Mouse (Mus musculus) intestine, postnatal 0 days (tissue): ENCODE results near the gene Dst. TPM values are rescaled to one million over a fixed set of nuclear protein-coding genes. Genes with fewer than 3 reads are reported as not detected.

Experiments
- ATAC-seq: fragments of 200-750 bp; cut with Nextera tagmentation; 2 replicates; pipeline ENCODE4 v1.8.0; 2017; ENCODE audit warnings: mild to moderate bottlenecking, moderate TSS enrichment, moderate library complexity
- H3K27ac ChIP-seq: fragments of 300-500 bp; sonication (generic); 2 replicates; pipeline ENCODE4 v1.5.1; 2014; ENCODE audit warnings: mild to moderate bottlenecking, low read depth, low read length, moderate library complexity
- H3K27me3 ChIP-seq: fragments of 300-500 bp; sonication (generic); replicated peaks from 2 replicates; pipeline ENCODE4 v1.6.1; 2014; ENCODE audit warnings: low read length, mixed read lengths; ENCODE audit not compliant: control insufficient read depth, insufficient read depth
- H3K36me3 ChIP-seq: fragments of 300-500 bp; sonication (generic); 2 replicates; pipeline ENCODE4 v1.6.1; 2014; ENCODE audit warnings: mild to moderate bottlenecking, moderate library complexity; ENCODE audit not compliant: control insufficient read depth, insufficient read depth
- H3K4me1 ChIP-seq: fragments of 300-500 bp; sonication (generic); replicated peaks from 2 replicates; pipeline ENCODE4 v1.6.1; 2014; ENCODE audit warnings: antibody characterized with exemption, low read length, mixed read lengths; ENCODE audit not compliant: control insufficient read depth, insufficient read depth
- H3K4me2 ChIP-seq: fragments of 300-500 bp; sonication (generic); replicated peaks from 2 replicates; pipeline ENCODE4 v1.6.1; 2014; ENCODE audit warnings: low read depth, mild to moderate bottlenecking, moderate library complexity
- H3K4me3 ChIP-seq: fragments of 300-500 bp; sonication (generic); 2 replicates; pipeline ENCODE4 v1.5.1; 2014; ENCODE audit warnings: low read depth, low read length
- H3K9ac ChIP-seq: fragments of 300-500 bp; sonication (generic); 2 replicates; pipeline ENCODE4 v1.6.1; 2014; ENCODE audit warnings: mild to moderate bottlenecking, low read depth, low read length
- H3K9me3 ChIP-seq: fragments of 300-500 bp; sonication (generic); 2 replicates; pipeline ENCODE4 v1.6.1; 2016; ENCODE audit warnings: mixed run types; ENCODE audit not compliant: control insufficient read depth
- CTCF ChIP-seq: sonication (generic); IDR thresholded peaks from 2 replicates; pipeline ENCODE4 v1.5.1; 2016; ENCODE audit warnings: low read depth, mild to moderate bottlenecking, control low read depth, antibody characterized with exemption, moderate library complexity
- WGBS: fragments of 180-500 bp; shearing (Covaris S2); extraction: QIAGEN DNeasy Blood & Tissue Kit; methylation state at CpG from one replicate; pipeline ENCODE4 v1.1.7; 2014; 5-methylcytosine and 5-hydroxymethylcytosine counted together
- polyA plus RNA-seq: library from polyadenylated mRNA; unstranded; fragments of >200 nt; fragmentation: Nextera tagmentation; extraction: Ambion mirVana; gene quantifications from 2 replicates; pipeline ENCODE4 v1.2.1, GENCODE M21; 2015

The Dst gene
- polyA plus RNA-seq, 1 experiment from 2014 or later: 19.0 TPM

DNA sequence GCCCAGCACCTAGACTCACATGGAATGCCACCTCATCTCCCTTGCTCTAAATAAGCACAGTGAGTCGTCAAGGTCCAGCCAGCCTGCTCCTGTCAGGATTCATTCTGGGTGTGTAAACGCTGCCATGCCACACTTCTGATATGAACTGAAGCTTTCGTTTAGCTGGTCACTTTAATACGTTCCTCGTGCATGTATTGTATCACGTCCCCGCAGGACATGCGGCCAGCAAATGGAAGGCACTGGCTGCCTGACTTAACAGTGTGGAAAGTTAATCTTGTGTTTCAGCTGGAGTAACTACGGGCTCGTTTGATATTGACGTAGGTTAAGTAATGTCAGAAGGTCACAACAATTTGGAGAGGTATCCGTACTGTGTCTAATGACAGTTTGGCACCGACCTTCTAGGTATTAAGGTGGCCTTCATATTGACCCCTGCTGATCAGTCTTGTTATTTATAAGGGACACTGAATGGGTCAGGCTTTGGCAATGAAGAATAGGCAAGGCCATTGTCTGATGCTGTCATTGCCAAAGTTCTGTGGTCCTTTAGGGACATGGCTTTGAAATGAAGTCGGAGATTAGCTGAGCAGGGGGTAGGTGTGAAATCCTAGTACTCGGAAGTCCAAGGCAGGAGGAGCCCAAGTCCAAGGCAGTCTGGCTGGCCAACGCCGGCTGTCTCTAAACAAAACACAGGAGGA lies 122.5 kb downstream of the Dst start:
- Histone ChIP-seq H3K4me3 (no peak overlapping the region), H3K4me1 (no peaks in the 10 kb centered on the region), H3K4me2 (no peak overlapping the region), H3K36me3 (no peaks in the 10 kb centered on the region), H3K27ac (no peak overlapping the region), H3K27me3 (no peaks in the 10 kb centered on the region), H3K9me3 (no peaks in the 10 kb centered on the region), H3K9ac (no peak overlapping the region)
- 77% methylated on average over 17 of the region's 17 CpGs for WGBS
- no peak for ATAC-seq
- no peak for TF ChIP-seq CTCF

GRCm38 (mm10) chr1:34033052-34033451 lies 125.0 kb downstream of the Dst start:
- Histone ChIP-seq H3K27me3 (no peaks in the 10 kb centered on the region), H3K4me3 (no peak overlapping the region), H3K4me2 (no peak overlapping the region), H3K9ac (no peak overlapping the region), H3K4me1 (no peaks in the 10 kb centered on the region), H3K27ac (no peak overlapping the region), H3K36me3 (no peaks in the 10 kb centered on the region), H3K9me3 (no peaks in the 10 kb centered on the region)
- no peak for TF ChIP-seq CTCF
- no peak for ATAC-seq
- WGBS: 74% methylated on average over 5 of the region's 5 CpGs

- ATAC-seq: no peak
- no peak for TF ChIP-seq CTCF
- Histone ChIP-seq H3K9ac (no peak overlapping the region), H3K4me2 (no peak overlapping the region), H3K36me3 (no peaks in the 10 kb centered on the region), H3K4me3 (no peak overlapping the region), H3K9me3 (no peaks in the 10 kb centered on the region), H3K4me1 (no peaks in the 10 kb centered on the region), H3K27me3 (no peaks in the 10 kb centered on the region), H3K27ac (no peak overlapping the region)
- WGBS: 88% methylated on average over 1 of the region's 1 CpGs
These were observed 125.5 kb downstream of the Dst start for GRCm38 (mm10) chr1:34033478-34033877.

GRCm38 (mm10) chr1:34033958-34034357 lies 125.9 kb downstream of the Dst start:
- Histone ChIP-seq H3K9me3 (no peaks in the 10 kb centered on the region), H3K27me3 (no peaks in the 10 kb centered on the region), H3K4me2 (no peak overlapping the region), H3K27ac (no peak overlapping the region), H3K4me3 (no peak overlapping the region), H3K9ac (no peak overlapping the region), H3K4me1 (no peaks in the 10 kb centered on the region), H3K36me3 (no peaks in the 10 kb centered on the region)
- 80% methylated on average over 3 of the region's 3 CpGs for WGBS
- no peak for ATAC-seq
- TF ChIP-seq CTCF: no peak

DNA sequence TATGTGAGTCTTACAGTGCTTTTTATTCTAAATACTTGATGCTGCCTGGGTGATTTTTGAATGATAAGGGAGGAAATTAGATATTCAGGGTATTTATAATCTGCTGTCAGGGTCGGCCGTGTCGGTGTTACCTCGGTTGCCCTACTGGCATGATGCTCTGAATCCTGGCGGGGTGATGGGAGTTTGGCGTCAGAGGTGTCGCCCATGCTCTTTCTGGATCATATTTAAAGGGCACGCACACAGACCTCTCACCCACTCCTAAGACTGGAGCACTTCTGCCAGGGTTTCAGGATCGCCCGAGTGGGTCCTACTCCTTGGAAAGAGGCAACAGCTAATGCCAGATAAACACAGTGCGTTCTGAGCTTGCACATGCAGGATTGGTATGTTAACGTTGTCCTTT lies 128.1 kb downstream of the Dst start:
- ATAC-seq: no peak
- TF ChIP-seq CTCF: no peak
- H3K36me3 ChIP-seq: no peaks in the 10 kb centered on the region

DNA sequence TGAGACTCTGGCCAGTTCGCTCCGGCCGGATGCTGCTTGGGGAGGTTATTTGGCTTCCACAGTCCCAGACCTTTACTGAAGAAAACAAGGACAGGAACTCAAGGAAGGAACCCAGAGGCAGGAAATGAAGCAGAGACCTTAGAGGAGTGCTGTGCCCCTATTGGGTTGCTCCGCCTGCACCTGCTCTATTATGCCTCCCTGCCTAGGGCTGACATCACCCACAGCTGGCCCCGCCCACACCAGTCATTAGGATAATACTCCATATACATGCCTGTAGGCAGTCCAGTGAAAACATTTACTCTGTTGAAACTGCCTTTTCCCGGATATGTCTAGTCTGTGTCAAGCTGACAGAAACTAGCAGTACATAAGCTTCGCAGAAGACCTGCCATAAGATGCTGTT lies 130.5 kb downstream of the Dst start:
- Histone ChIP-seq H3K36me3 (no peaks in the 10 kb centered on the region), H3K4me3 (no peak overlapping the region), H3K9me3 (no peaks in the 10 kb centered on the region), H3K27me3 (no peaks in the 10 kb centered on the region), H3K9ac (no peak overlapping the region), H3K4me1 (no peaks in the 10 kb centered on the region), H3K27ac (no peak overlapping the region), H3K4me2 (no peak overlapping the region)
- no peak for ATAC-seq
- no peak for TF ChIP-seq CTCF
- 90% methylated on average over 7 of the region's 7 CpGs for WGBS

More for the DNA sequence above, 128.1 kb downstream of the Dst start:
- 87% methylated on average over 12 of the region's 12 CpGs for WGBS
- no peak overlapping the region for H3K4me3 ChIP-seq
- no peak overlapping the region for H3K9ac ChIP-seq
- no peak overlapping the region for H3K4me2 ChIP-seq
- no peaks in the 10 kb centered on the region for H3K4me1 ChIP-seq
- no peaks in the 10 kb centered on the region for H3K27me3 ChIP-seq
- no peaks in the 10 kb centered on the region for H3K9me3 ChIP-seq
- no peak overlapping the region for H3K27ac ChIP-seq
